Mouse (Mus musculus) MEL (cell line): Measurements from ENCODE around the gene Myod1. TPM values are rescaled to one million over a fixed set of nuclear protein-coding genes. Genes with fewer than 3 reads are reported as not detected.

Experiments
- DNase-seq: peaks from one replicate; pipeline ENCODE4 v3.0.0; 2011; ENCODE audit warnings: low read depth, low spot score
- H3K27ac ChIP-seq: 2 replicates; pipeline ENCODE4 v1.5.1; 2012; ENCODE audit warnings: low read depth, mild to moderate bottlenecking, control low read depth, low read length, moderate library complexity; ENCODE audit not compliant: control insufficient read depth
- H3K27me3 ChIP-seq, 2 experiments: fragments of 150-350 bp in 1 of 2; sonication (generic) in 1 of 2; 2 replicates each; pipeline ENCODE4 v1.6.1; 2012; ENCODE audit warnings: low read length in 2 of 2, mild to moderate bottlenecking in 2 of 2, improper control_type of control experiment in 1 of 2, moderate library complexity in 1 of 2; ENCODE audit not compliant: insufficient read depth in 2 of 2, control insufficient read depth in 1 of 2
- H3K36me3 ChIP-seq, 2 experiments: 2 replicates each; pipeline ENCODE4 v1.6.1; 2012 to 2014; ENCODE audit warnings: low read length in 2 of 2, improper control_type of control experiment in 1 of 2, inconsistent platforms in 1 of 2, mild to moderate bottlenecking in 1 of 2; ENCODE audit not compliant: insufficient read depth in 2 of 2, control insufficient read depth in 1 of 2
- H3K4me1 ChIP-seq, 2 experiments: fragments of 150-350 bp in 1 of 2; sonication (generic) in 1 of 2; 2 replicates each; pipeline ENCODE4 v1.6.1; 2012; ENCODE audit warnings: low read length in 2 of 2, improper control_type of control experiment in 1 of 2, mild to moderate bottlenecking in 1 of 2; ENCODE audit not compliant: insufficient read depth in 2 of 2, control insufficient read depth in 1 of 2
- H3K4me3 ChIP-seq, 2 experiments: fragments of 150-350 bp in 1 of 2; sonication (generic) in 1 of 2; 2 replicates each; pipeline ENCODE4 v1.5.1; 2012; ENCODE audit warnings: low read depth in 2 of 2, low read length in 2 of 2, mild to moderate bottlenecking in 2 of 2, moderate library complexity in 2 of 2, control low read depth in 1 of 2, improper control_type of control experiment in 1 of 2; ENCODE audit not compliant: control insufficient read depth in 1 of 2, insufficient read depth in 1 of 2
- H3K79me2 ChIP-seq: 2 replicates; pipeline ENCODE4 v1.6.1; 2012; ENCODE audit warnings: mild to moderate bottlenecking, low read length, moderate library complexity; ENCODE audit not compliant: control insufficient read depth, poor library complexity, insufficient read depth
- H3K9ac ChIP-seq: 2 replicates; pipeline ENCODE4 v1.6.1; 2012; ENCODE audit warnings: low read depth, mild to moderate bottlenecking, control low read depth, low read length, moderate library complexity; ENCODE audit not compliant: control insufficient read depth, poor library complexity, severe bottlenecking
- H3K9me3 ChIP-seq: fragments of 150-350 bp; sonication (generic); replicated peaks from 2 replicates; pipeline ENCODE4 v1.6.1; 2012; ENCODE audit warnings: mild to moderate bottlenecking, low read length, improper control_type of control experiment, moderate library complexity; ENCODE audit not compliant: insufficient read depth
- CHD1 ChIP-seq: IDR thresholded peaks from 2 replicates; pipeline ENCODE4 v1.6.1; 2012; ENCODE audit warnings: low read depth, mild to moderate bottlenecking, inconsistent platforms, low read length, improper control_type of control experiment
- CHD2 ChIP-seq: IDR thresholded peaks from 2 replicates; pipeline ENCODE4 v1.6.1; 2011; ENCODE audit warnings: low read length, improper control_type of control experiment
- E2F4 ChIP-seq: IDR thresholded peaks from 2 replicates; pipeline ENCODE4 v1.6.1; 2011; ENCODE audit warnings: low read depth, low read length, improper control_type of control experiment, borderline replicate concordance
- ELF1 ChIP-seq: IDR thresholded peaks from 2 replicates; pipeline ENCODE4 v1.6.1; 2014; ENCODE audit warnings: low read depth, mild to moderate bottlenecking, inconsistent platforms, low read length, improper control_type of control experiment, moderate library complexity
- GABPA ChIP-seq: IDR thresholded peaks from 2 replicates; pipeline ENCODE4 v1.6.1; 2012; ENCODE audit warnings: low read depth, mild to moderate bottlenecking, inconsistent platforms, low read length, improper control_type of control experiment, moderate library complexity
- GATA1 ChIP-seq: IDR thresholded peaks from 2 replicates; pipeline ENCODE4 v1.6.1; 2011; ENCODE audit warnings: low read depth, low read length, improper control_type of control experiment
- HCFC1 ChIP-seq: IDR thresholded peaks from 2 replicates; pipeline ENCODE4 v1.6.1; 2012; ENCODE audit warnings: low read depth, mild to moderate bottlenecking, inconsistent platforms, low read length, improper control_type of control experiment, moderate library complexity
- JUND ChIP-seq: IDR thresholded peaks from 2 replicates; pipeline ENCODE4 v1.6.1; 2011; ENCODE audit warnings: low read depth, mild to moderate bottlenecking, improper control_type of control experiment, low read length
- MAX ChIP-seq: IDR thresholded peaks from 2 replicates; pipeline ENCODE4 v1.6.1; 2011; ENCODE audit warnings: low read length, improper control_type of control experiment
- MAZ ChIP-seq: IDR thresholded peaks from 2 replicates; pipeline ENCODE4 v1.6.1; 2012; ENCODE audit warnings: low read depth, mild to moderate bottlenecking, inconsistent platforms, low read length, improper control_type of control experiment
- MYC ChIP-seq: IDR thresholded peaks from 2 replicates; pipeline ENCODE4 v1.6.1; 2011; ENCODE audit warnings: low read depth, mild to moderate bottlenecking, low read length, improper control_type of control experiment, moderate library complexity
- POLR2A ChIP-seq, 2 experiments: IDR thresholded peaks; 2 replicates each; pipeline ENCODE4 v1.6.1; 2011 to 2012; ENCODE audit warnings: low read length in 2 of 2, mild to moderate bottlenecking in 2 of 2, control low read depth in 1 of 2, improper control_type of control experiment in 1 of 2, low read depth in 1 of 2, moderate library complexity in 1 of 2; ENCODE audit not compliant: control insufficient read depth in 1 of 2, insufficient read depth in 1 of 2, poor library complexity in 1 of 2
- RAD21 ChIP-seq: IDR thresholded peaks from 2 replicates; pipeline ENCODE4 v1.6.1; 2011; ENCODE audit warnings: mild to moderate bottlenecking, low read depth, low read length, improper control_type of control experiment
- RCOR1 ChIP-seq: IDR thresholded peaks from 2 replicates; pipeline ENCODE4 v1.6.1; 2012; ENCODE audit warnings: low read depth, mild to moderate bottlenecking, inconsistent platforms, low read length, improper control_type of control experiment
- TCF12 ChIP-seq: IDR thresholded peaks from 2 replicates; pipeline ENCODE4 v1.6.1; 2014; ENCODE audit warnings: low read depth, mild to moderate bottlenecking, inconsistent platforms, low read length, improper control_type of control experiment, moderate library complexity
- UBTF ChIP-seq: IDR thresholded peaks from 2 replicates; pipeline ENCODE4 v1.6.1; 2012; ENCODE audit warnings: low read depth, mild to moderate bottlenecking, inconsistent platforms, low read length, improper control_type of control experiment, moderate library complexity, borderline replicate concordance; ENCODE audit not compliant: insufficient read depth
- USF1 ChIP-seq: IDR thresholded peaks from 2 replicates; pipeline ENCODE4 v1.6.1; 2014; ENCODE audit warnings: low read depth, mild to moderate bottlenecking, inconsistent platforms, low read length, improper control_type of control experiment, moderate library complexity
- USF2 ChIP-seq, 2 experiments: IDR thresholded peaks; 2 replicates each; pipeline ENCODE4 v1.6.1; 2011 to 2012; ENCODE audit warnings: improper control_type of control experiment in 2 of 2, low read length in 2 of 2, borderline replicate concordance in 1 of 2, inconsistent platforms in 1 of 2, low read depth in 1 of 2, mild to moderate bottlenecking in 1 of 2; ENCODE audit not compliant: insufficient read depth in 1 of 2
- ZKSCAN1 ChIP-seq: IDR thresholded peaks from 2 replicates; pipeline ENCODE4 v1.6.1; 2012; ENCODE audit warnings: low read depth, mild to moderate bottlenecking, inconsistent platforms, low read length, improper control_type of control experiment, moderate library complexity
- polyA plus RNA-seq, 2 experiments: library from polyadenylated mRNA; stranded (reverse) in 1 of 2; unstranded in 1 of 2; fragments of >175 nt in 1 of 2; fragments of >200 nt in 1 of 2; gene quantifications; 2 replicates each; pipeline versions ENCODE4 v1.2.1 to v1.2.4; 2012; ENCODE audit warnings: low replicate concordance in 2 of 2, low read depth in 1 of 2; ENCODE audit not compliant: insufficient read length in 2 of 2, insufficient read depth in 1 of 2, missing spikeins in 1 of 2
- total RNA-seq: library from RNA; depleted of rRNA; stranded (reverse); fragments of 300-350 nt; gene quantifications from 2 replicates; pipeline ENCODE4 v1.2.3, GENCODE M21; 2012

Gene Myod1
- total and polyA plus RNA-seq, 3 experiments: not detected

GRCm38 (mm10) chr7:46415818-46416425, 39.6 kb downstream of the Myod1 start:
- Histone ChIP-seq H3K9ac (no peak overlapping the region), H3K4me3 (no peak overlapping the region), H3K4me1 (no peaks in the 10 kb centered on the region), H3K79me2 (no peaks in the 10 kb centered on the region), H3K27me3 (no peaks in the 10 kb centered on the region), H3K9me3 (no peaks in the 10 kb centered on the region), H3K27ac (no peak overlapping the region), H3K36me3 (no peaks in the 10 kb centered on the region)
- no peak for DNase-seq
- no peak for TF ChIP-seq USF2 (IDR thresholded peaks at IDR 0.05; ENCODE audit: borderline replicate concordance in 1 of 2, insufficient read depth in 1 of 2, low read depth in 1 of 2, low read length in 2 of 2)
- no peak for TF ChIP-seq RCOR1
- TF ChIP-seq TCF12: no peak
- TF ChIP-seq MYC: no peak
- no peak for TF ChIP-seq POLR2A (IDR thresholded peaks at IDR 0.05; ENCODE audit: control insufficient read depth in 1 of 2, insufficient read depth in 1 of 2, low read depth in 1 of 2, low read length in 2 of 2, poor library complexity in 1 of 2)
- TF ChIP-seq GATA1: no peak
- no peak for TF ChIP-seq JUND
- TF ChIP-seq USF1: no peak
- no peak for TF ChIP-seq GABPA
- no peak for TF ChIP-seq MAZ

- H3K4me1 ChIP-seq: no peaks in the 10 kb centered on the region
- no peaks in the 10 kb centered on the region for H3K36me3 ChIP-seq
- H3K27ac ChIP-seq: no peak overlapping the region
- H3K27me3 ChIP-seq: no peaks in the 10 kb centered on the region
- H3K79me2 ChIP-seq: no peaks in the 10 kb centered on the region
- no peaks in the 10 kb centered on the region for H3K9me3 ChIP-seq
- TF ChIP-seq E2F4 (no peak), CHD2 (no peak), MAX (no peak), UBTF (no peak), CHD1 (no peak), ZKSCAN1 (no peak), ELF1 (no peak), HCFC1 (no peak), MYC (no peak), USF1 (no peak), MAZ (no peak), RCOR1 (no peak), JUND (no peak), RAD21 (no peak)
- TF ChIP-seq, all 39 proteins: peak for 0
- Histone ChIP-seq H3K9ac (no peak overlapping the region), H3K4me3 (no peak overlapping the region)
- DNase-seq: no peak
Observed at GRCm38 (mm10) chr7:46417467-46417866, 41.2 kb downstream of the Myod1 start.
